Mouse (Mus musculus): ENCODE results near the gene Best3. TPM values are rescaled to one million over a fixed set of nuclear protein-coding genes. Genes with fewer than 3 reads are reported as not detected.
A peak's percentile ranks its signal among the peaks of the same experiment; 100 is the strongest.

The Best3 gene
- total RNA-seq, 2 experiments from 2014 or later = 17.7 to 34.1 TPM

DNA sequence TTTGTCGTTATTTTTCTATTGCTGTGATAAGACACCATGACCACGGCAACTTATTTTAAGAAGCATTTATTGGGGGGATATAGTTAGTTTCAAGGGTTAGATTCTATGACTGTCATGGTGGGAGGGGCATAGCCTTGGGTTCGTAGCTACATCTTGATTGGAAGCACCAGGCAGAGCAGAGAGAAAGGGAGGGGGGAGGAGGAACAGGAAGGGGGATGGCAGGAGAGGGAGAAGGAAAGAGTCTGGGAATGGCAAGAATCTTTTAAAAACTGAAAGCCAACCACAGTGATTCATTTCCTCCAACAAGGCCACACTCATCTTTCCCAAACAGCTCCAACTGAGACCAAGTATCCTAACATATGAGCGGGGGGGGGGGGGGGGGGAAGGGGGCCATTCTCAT lies 3.6 kb upstream of the Best3 start:
- no peak for DNase-seq
- no peak overlapping the region for H3K4me3 ChIP-seq
- intact Hi-C loops (cut with DNase I) = loop anchor here (5.0 kb wide), 1 partner anchor 50 kb away; no protein-coding TSS in a partner anchor
- TF ChIP-seq CTCF (IDR thresholded peaks at IDR 0.05) = no peak
- H3K27ac ChIP-seq = no peak overlapping the region

DNA sequence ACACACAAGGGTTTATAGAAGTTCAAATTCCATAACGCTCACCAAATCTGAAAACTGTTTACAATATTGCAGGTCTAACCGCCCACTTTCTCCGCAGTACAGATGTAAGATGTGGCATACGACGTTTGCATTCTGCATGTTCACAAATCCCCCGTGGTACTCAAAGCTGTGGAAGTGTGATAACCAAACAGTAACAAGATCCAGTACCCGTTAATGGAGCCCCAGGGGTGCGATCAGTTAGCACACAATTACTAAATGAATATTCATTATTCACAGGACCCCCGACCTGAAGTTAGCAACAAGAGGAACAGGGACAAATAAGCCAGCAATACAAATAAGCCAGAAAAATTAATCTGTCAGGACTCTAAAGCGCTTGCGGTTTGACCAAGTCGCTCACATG lies 1.3 kb upstream of the Best3 start:
- intact Hi-C loops (cut with DNase I) = loop anchor here (5.0 kb wide), 1 partner anchor 47 kb away; no protein-coding TSS in a partner anchor
- Histone ChIP-seq H3K27ac (no peak overlapping the region), H3K4me3 (no peak overlapping the region)
- DNase-seq = no peak
- no peak for TF ChIP-seq CTCF (IDR thresholded peaks at IDR 0.05)

GRCm38 (mm10) chr10:116993971-116994370 lies 7.9 kb downstream of the Best3 start:
- H3K4me3 ChIP-seq = no peak overlapping the region
- DNase-seq = no peak
- intact Hi-C loops (cut with DNase I) = no loop called here
- TF ChIP-seq CTCF (IDR thresholded peaks at IDR 0.05) = no peak
- H3K27ac ChIP-seq = peak overlapping the region; percentile 85; the same call in 1 of the 2 replicates

GRCm38 (mm10) chr10:116995162-116995561 lies 9.0 kb downstream of the Best3 start:
- intact Hi-C loops (cut with DNase I) = loop anchor here (5.0 kb wide), 1 partner anchor 37 kb away; no protein-coding TSS in a partner anchor
- no peak overlapping the region for H3K4me3 ChIP-seq
- TF ChIP-seq CTCF (IDR thresholded peaks at IDR 0.05) = no peak
- H3K27ac ChIP-seq = peak overlapping the region; percentile 85
- no peak for DNase-seq

DNA sequence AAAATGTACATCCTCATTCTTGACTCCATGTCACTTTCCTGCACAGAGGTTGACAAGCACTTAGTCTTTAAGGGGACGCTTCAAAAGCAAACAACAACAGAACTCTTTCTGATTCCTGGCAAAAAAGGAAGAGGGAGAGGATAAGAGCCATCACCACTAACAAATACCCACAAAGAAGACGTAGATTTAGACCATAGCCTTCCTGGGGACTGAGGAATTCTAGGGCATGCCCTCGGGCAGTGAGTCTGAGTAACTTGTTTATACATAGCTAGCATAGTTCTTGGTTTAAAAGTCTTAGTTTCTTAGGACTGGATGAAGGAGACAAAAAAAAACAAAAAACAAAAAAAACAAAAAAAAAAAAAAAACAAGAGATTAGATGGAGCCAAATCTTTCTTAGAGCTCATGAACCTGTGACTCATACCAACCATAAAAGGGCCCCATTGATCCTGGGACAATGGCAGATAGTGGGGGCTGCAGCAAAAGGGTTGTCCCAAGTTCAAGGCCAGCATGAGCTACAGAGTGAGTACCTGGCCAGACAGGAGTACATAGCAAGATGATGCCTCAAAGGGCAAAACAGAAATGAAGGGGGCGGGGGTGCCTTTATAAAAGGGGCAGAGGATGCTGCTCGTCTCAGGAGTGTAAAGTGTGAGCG lies 9.6 kb downstream of the Best3 start:
- Histone ChIP-seq H3K27ac (peak overlapping the region; percentile 85), H3K4me3 (peak overlapping the region; percentile 24)
- intact Hi-C loops (cut with DNase I) = loop anchor here (2.0 to 5.0 kb wide), 2 partner anchors 25 to 37 kb away; no protein-coding TSS in a partner anchor
- no peak for DNase-seq
- no peak for TF ChIP-seq CTCF (IDR thresholded peaks at IDR 0.05)

DNA sequence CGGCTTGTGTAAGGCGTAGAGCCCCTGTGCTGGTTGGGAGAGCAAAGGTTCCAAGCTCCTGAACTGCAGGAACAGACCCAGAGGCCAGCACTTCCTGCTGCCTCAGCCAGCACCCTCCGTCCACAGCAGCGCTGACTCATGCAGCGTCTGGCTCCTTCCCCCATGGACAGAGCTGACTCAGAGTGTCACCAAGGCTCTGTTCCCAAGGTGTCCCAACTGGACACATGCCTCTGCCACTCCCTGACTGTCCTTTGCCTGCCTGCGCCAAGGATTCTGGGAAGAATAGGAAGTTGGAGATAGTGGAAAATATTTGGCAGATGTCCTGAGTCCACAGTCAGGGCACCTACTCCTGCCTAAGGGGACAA lies 10.1 kb downstream of the Best3 start:
- no peak for TF ChIP-seq CTCF (IDR thresholded peaks at IDR 0.05)
- Histone ChIP-seq H3K27ac (peak overlapping the region; percentile 85), H3K4me3 (peak overlapping the region; percentile 24)
- DNase-seq = peak; percentile 90
- intact Hi-C loops (cut with DNase I) = loop anchor here (2.0 to 5.0 kb wide), 2 partner anchors 25 to 36 kb away; no protein-coding TSS in a partner anchor

DNA sequence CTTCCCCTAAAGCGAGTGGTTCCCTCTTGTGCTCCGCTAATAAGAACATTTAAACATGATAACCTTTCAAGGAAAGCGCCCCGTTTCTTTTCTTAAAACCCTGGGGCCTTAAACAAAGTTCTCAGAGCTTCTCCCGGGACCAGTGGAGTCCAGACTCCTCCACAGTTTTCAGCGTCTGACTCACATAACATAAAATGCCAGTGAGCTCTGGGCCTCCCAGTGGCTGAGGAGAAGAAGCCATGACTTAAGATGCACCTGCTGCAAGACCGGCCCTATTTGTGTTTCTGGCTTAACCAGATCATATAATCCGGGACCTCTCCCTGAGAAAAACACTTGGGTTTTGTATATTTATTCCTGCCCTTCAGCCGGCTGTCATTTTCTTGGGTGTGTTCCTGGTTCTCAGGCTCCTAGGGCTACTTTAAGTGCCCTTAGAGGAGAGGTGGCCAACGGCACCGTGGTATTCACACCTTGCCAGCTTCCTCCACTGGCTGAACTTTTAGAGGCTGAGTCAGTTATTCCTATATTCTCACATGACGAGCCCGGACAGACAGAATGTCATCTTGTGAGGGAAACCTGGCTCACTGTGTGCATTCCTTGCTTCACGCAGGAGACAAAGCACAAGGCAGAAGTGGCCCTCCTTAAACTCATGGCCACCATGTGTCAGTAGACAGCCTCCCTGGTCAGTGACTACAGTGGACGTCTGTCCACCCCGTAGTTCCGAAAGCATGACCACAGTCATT lies 12.8 kb downstream of the Best3 start:
- DNase-seq = peak; percentile 71
- intact Hi-C loops (cut with DNase I) = loop anchor here (5.0 kb wide), 1 partner anchor 33 kb away; no protein-coding TSS in a partner anchor
- Histone ChIP-seq H3K4me3 (no peak overlapping the region), H3K27ac (peak overlapping the region; percentile 85)
- peak; percentile 27 for TF ChIP-seq CTCF (IDR thresholded peaks at IDR 0.05)

DNA sequence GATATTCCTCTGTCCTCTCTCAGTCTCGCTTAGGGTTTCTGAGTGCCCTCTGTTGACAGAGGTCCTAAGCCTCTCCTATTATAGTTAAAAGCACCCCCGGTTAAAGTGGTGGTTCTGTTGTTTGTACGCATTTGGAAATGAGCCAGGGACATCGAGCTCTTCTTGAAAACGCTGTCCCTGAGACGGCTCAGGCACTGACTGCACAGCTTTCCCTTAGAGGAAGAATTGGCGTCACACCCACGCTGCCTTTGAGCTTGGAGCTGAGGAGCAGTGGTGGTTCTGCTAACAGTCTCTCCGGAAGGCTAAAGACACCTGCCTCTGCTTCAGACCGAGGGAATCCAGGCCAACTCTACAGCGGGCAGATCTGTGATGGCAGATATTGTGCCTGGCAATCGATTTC lies 14.9 kb downstream of the Best3 start:
- Histone ChIP-seq H3K27ac (no peak overlapping the region; the same call in 1 of the 2 replicates), H3K4me3 (no peak overlapping the region)
- no peak for TF ChIP-seq CTCF (IDR thresholded peaks at IDR 0.05)
- DNase-seq = peak; percentile 29
- intact Hi-C loops (cut with DNase I) = no loop called here

DNA sequence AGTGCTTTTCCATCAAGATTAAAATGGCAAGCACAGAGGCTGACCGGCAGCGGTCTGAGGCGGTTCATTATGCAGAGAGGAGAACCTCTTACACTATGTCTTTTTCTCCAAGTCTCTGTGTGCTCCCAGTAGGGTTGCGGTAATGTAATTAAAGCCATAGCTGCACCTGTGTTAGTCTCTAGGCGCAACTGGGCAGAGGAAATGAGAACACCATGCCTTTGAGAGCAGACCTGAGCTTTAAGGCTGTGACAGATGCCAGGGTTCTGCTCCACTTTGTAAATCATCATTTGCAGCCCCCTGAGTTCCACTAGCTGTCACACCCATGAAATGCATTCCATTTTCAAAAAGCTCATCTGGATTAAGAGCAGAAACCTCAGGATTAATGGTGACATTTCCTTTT lies 18.6 kb downstream of the Best3 start:
- H3K4me3 ChIP-seq = no peak overlapping the region
- DNase-seq = no peak
- no peak for TF ChIP-seq CTCF (IDR thresholded peaks at IDR 0.05)
- intact Hi-C loops (cut with DNase I) = no loop called here
- no peak overlapping the region for H3K27ac ChIP-seq

DNA sequence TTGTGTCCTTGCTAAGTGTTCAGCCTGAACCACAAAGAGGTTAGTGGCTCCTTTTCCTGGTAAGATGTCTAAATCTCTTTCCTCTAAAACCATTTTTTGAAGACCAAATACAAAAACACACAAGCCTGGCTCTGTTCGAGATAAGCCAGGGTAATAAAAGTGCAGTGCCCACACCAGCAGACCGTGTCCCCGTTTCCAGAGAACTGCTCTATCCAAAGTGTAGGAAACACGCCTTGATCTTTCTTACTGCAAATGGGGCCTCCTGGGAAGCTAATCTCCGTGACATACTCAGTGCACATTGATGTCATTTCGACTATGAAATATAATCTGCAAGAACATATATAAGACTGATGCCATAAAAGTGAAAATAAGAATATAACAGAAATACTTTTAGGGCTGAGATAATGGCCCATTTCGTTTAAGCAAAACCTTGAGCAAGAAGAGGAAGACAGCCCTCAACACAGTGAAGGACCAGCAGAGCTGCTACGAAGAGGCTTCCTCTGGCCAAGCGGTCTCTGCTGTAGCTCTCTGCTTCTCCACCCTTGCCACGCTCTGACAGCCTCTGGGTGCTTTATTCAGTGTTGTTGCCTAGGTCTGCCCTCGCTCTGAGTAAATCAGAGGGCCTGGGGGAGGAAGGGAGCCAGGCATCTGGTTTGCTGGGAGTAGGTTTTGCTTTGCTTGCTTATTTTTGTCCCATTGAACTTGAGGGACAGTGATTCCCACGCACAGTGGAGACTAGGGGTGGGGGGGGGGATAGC lies 19.8 kb downstream of the Best3 start:
- no peak overlapping the region for H3K27ac ChIP-seq
- H3K4me3 ChIP-seq = no peak overlapping the region
- intact Hi-C loops (cut with DNase I) = no loop called here
- no peak for DNase-seq
- no peak for TF ChIP-seq CTCF (IDR thresholded peaks at IDR 0.05)

GRCm38 (mm10) chr10:117009691-117010090 lies 23.6 kb downstream of the Best3 start:
- DNase-seq = no peak
- H3K27ac ChIP-seq = no peak overlapping the region
- no peak overlapping the region for H3K4me3 ChIP-seq
- no peak for TF ChIP-seq CTCF (IDR thresholded peaks at IDR 0.05)
- intact Hi-C loops (cut with DNase I) = no loop called here

GRCm38 (mm10) chr10:117011047-117011446 lies 24.9 kb downstream of the Best3 start:
- intact Hi-C loops (cut with DNase I) = no loop called here
- no peak for DNase-seq
- no peak overlapping the region for H3K4me3 ChIP-seq
- no peak for TF ChIP-seq CTCF (IDR thresholded peaks at IDR 0.05)
- H3K27ac ChIP-seq = no peak overlapping the region
